Mouse (Mus musculus): ENCODE results near the gene Arhgap27.

DNA sequence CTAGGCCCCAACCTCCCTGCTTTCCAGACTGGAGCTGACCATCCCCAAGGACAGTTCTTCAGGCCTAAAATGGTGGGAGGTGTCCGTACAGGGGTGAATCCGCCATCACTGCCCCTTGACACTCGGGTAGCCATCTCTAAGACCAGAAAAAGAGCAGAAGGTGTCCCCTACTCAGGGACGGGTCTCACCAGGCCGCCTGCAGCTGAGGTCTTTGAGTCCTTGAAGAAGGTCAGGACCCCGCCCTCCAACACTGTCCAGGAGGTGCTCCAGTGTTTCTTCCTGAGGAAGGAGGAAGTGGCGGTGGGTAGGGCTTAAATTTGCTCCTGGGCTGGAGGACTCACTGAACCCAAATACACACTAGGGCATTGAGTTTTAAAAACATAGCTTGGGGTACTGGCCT is 25.4 kb downstream of the Arhgap27 start:
- no peak for TF ChIP-seq POLR2A (IDR thresholded peaks at IDR 0.05; ENCODE audit: insufficient read length, low read depth)
- no peak for TF ChIP-seq SRF (IDR thresholded peaks at IDR 0.05; ENCODE audit: control insufficient read depth, insufficient read length, low read depth)

Measured in myocyte (in vitro differentiated cells).